In genomic region chr4:106389908-106390307, GRCm38 (mm10) we compare ENCODE assay signal across 21 mouse cellular contexts.
A peak's percentile ranks its signal among the peaks of the same experiment; 100 is the strongest.
DNase-seq lines count a peak whose midpoint lies in the region; ATAC-seq lines count a peak whose summit lies in the region.
"Had no signal": no experiment of that assay in that cellular context is flagged by ENCODE, and none has a peak within 500 bp of the region (broad histone marks: within the 10 kb centered on the region; RNA-seq: fewer than 3 reads in every experiment).

No protein-coding gene starts in this region.

- H3K4me1 ChIP-seq in midbrain, embryonic 15.5 days, result 0 out of 2 replicates have a peak, but pooled peaks cover 4% of the 10 kb centered on the region
- H3K4me1 ChIP-seq in midbrain, embryonic 11.5 days (ENCODE audit: control insufficient read depth, insufficient read depth, low read length), result no peaks in the 10 kb centered on the region
- H3K4me1 ChIP-seq: liver, embryonic 12.5 days; neural tube, embryonic 12.5 days had no signal

- no peaks in the 10 kb centered on the region for H3K9me3 ChIP-seq in midbrain, embryonic 15.5 days
- no peaks in the 10 kb centered on the region for H3K9me3 ChIP-seq in midbrain, embryonic 11.5 days (ENCODE audit: control insufficient read depth, low read length)
- H3K9me3 ChIP-seq: liver, embryonic 12.5 days; neural tube, embryonic 12.5 days had no signal

- ATAC-seq in midbrain, embryonic 15.5 days (replicated peaks), result no peak
- no peak for ATAC-seq in midbrain, embryonic 11.5 days (ENCODE audit: low FRiP score)
- no peak for ATAC-seq in megakaryocyte progenitor cell, adult 5-6 weeks (replicated peaks; ENCODE audit: poor library complexity)
- ATAC-seq: hindbrain, postnatal 0 days; liver, embryonic 12.5 days; midbrain, embryonic 16.5 days had no signal

- H3K27me3 ChIP-seq in midbrain, embryonic 15.5 days (replicated peaks), result no peaks in the 10 kb centered on the region
- H3K27me3 ChIP-seq in midbrain, embryonic 11.5 days (ENCODE audit: control insufficient read depth, insufficient read depth, low read length), result no peaks in the 10 kb centered on the region
- H3K27me3 ChIP-seq: liver, embryonic 12.5 days; neural tube, embryonic 12.5 days had no signal

- H3K9ac ChIP-seq in midbrain, embryonic 15.5 days, result no peak overlapping the region
- no peak overlapping the region for H3K9ac ChIP-seq in midbrain, embryonic 11.5 days (ENCODE audit: low read length)
- H3K9ac ChIP-seq: liver, embryonic 12.5 days; neural tube, embryonic 12.5 days had no signal

- H3K4me2 ChIP-seq in midbrain, embryonic 15.5 days, result no peak overlapping the region
- no peak overlapping the region for H3K4me2 ChIP-seq in midbrain, embryonic 11.5 days
- H3K4me2 ChIP-seq: liver, embryonic 12.5 days; neural tube, embryonic 12.5 days had no signal

- peaks cover 43% of the 10 kb centered on the region for H3K36me3 ChIP-seq in midbrain, embryonic 15.5 days (replicated peaks)
- peaks cover 30% of the 10 kb centered on the region for H3K36me3 ChIP-seq in midbrain, embryonic 11.5 days (ENCODE audit: control insufficient read depth, insufficient read depth, low read length)

- H3K27ac ChIP-seq in midbrain, embryonic 15.5 days, result peak overlapping the region; percentile 55; the same call in 1 of the 2 replicates
- no peak overlapping the region for H3K27ac ChIP-seq in midbrain, embryonic 11.5 days (ENCODE audit: low read depth, low read length)
- H3K27ac ChIP-seq: gastrocnemius, adult 2 months; hindbrain, postnatal 0 days; liver, embryonic 12.5 days; macrophage; neural tube, embryonic 12.5 days had no signal

- no peak overlapping the region for H3K4me3 ChIP-seq in midbrain, embryonic 15.5 days
- no peak overlapping the region for H3K4me3 ChIP-seq in midbrain, embryonic 11.5 days (ENCODE audit: low read depth, low read length)
- H3K4me3 ChIP-seq: gastrocnemius, adult 2 months; liver, embryonic 12.5 days; neural tube, embryonic 12.5 days had no signal

- WGBS in midbrain, embryonic 15.5 days, result 74% methylated on average over 3 of the region's 3 CpGs
- 84% methylated on average over 3 of the region's 3 CpGs for WGBS in midbrain, embryonic 11.5 days

- intact Hi-C loops in heart, postnatal 36 days (cut with DNase I), result no loop called here

- peak; percentile 17 for DNase-seq in heart, adult 8-10 months (ENCODE audit: low spot score)
- no peak for DNase-seq in heart, postnatal 36 days
- DNase-seq in midbrain, embryonic 11.5 days (ENCODE audit: low spot score, missing footprints), result no peak
- DNase-seq in layer of hippocampus, adult 9-11 months, result peak; percentile 22
- peak; percentile 54 for DNase-seq in lung, postnatal 36 days
- no peak for DNase-seq in adrenal gland, postnatal 36 days
- DNase-seq: adrenal gland, adult 8-10 months; cerebellum, postnatal 14 days; gastrocnemius, adult 2 months; heart, postnatal 4 days; kidney, adult 8-10 months; left cerebral cortex, postnatal 4 days; spleen, adult 18-20 months; thymus, postnatal 25 days had no signal

Comparison
In these comparisons a context has a peak if more than half of its experiments do, and no peak if none do; other contexts are left out.
1. DNase-seq: peak in heart, adult 8-10 months (single experiment), layer of hippocampus, adult 9-11 months (single experiment) and lung, postnatal 36 days (single experiment); none in heart, postnatal 36 days (0 of 2), midbrain, embryonic 11.5 days (single experiment) and adrenal gland, postnatal 36 days (0 of 2).